Mouse (Mus musculus): ENCODE data around the gene Ltk. TPM values are rescaled to one million over a fixed set of nuclear protein-coding genes. Genes with fewer than 3 reads are reported as not detected.
"Not testable (repeated sequence)": the region's sequence is repeated elsewhere in the genome, so short reads cannot be mapped to it uniquely, and the experiment has no call there.

The Ltk gene
- polyA plus RNA-seq, 1 experiment, result not detected

GRCm38 (mm10) chr2:119743176-119743807 is 16.9 kb downstream of the Ltk start:
- no peak for TF ChIP-seq CTCF (IDR thresholded peaks at IDR 0.05; ENCODE audit: borderline replicate concordance, insufficient read depth, low read length)
- TF ChIP-seq POLR2A (IDR thresholded peaks at IDR 0.05; ENCODE audit: low read depth, low read length), result no peak
- no peaks in the 10 kb centered on the region for H3K4me1 ChIP-seq (ENCODE audit: control insufficient read depth, insufficient read depth, low read length)
- no peak overlapping the region; the same call in 1 of the 2 replicates for H3K4me3 ChIP-seq (ENCODE audit: insufficient read depth, low read length)
- no peak overlapping the region for H3K27ac ChIP-seq (ENCODE audit: insufficient read depth, low read length)

- Histone ChIP-seq H3K4me1 (ENCODE audit: control insufficient read depth, insufficient read depth, low read length) (no peaks in the 10 kb centered on the region), H3K4me3 (ENCODE audit: insufficient read depth, low read length) (peak overlapping the region; percentile 25), H3K27ac (ENCODE audit: insufficient read depth, low read length) (no peak overlapping the region)
- TF ChIP-seq POLR2A (IDR thresholded peaks at IDR 0.05; ENCODE audit: low read depth, low read length) (no peak), CTCF (IDR thresholded peaks at IDR 0.05; ENCODE audit: borderline replicate concordance, insufficient read depth, low read length) (no peak)
Observed at GRCm38 (mm10) chr2:119742461-119743175, 17.6 kb downstream of the Ltk start.

- H3K27ac ChIP-seq (ENCODE audit: insufficient read depth, low read length), result no peak within 1 kb of the TSS
- TF ChIP-seq POLR2A (IDR thresholded peaks at IDR 0.05; ENCODE audit: low read depth, low read length), result peak; percentile 53
- TF ChIP-seq CTCF (IDR thresholded peaks at IDR 0.05; ENCODE audit: borderline replicate concordance, insufficient read depth, low read length), result no peak
- peak within 1 kb of the TSS; percentile 80 for H3K4me3 ChIP-seq (ENCODE audit: insufficient read depth, low read length)
- H3K4me1 ChIP-seq (ENCODE audit: control insufficient read depth, insufficient read depth, low read length), result no peaks in the 10 kb centered on the region
Observed at GRCm38 (mm10) chr2:119741581-119742411, 18.4 kb downstream of the Ltk start, which contains the start of gene Itpka. Itpka (plus strand) TSS chr2:119742337.

- H3K4me1 ChIP-seq (ENCODE audit: control insufficient read depth, insufficient read depth, low read length), result no peaks in the 10 kb centered on the region
- H3K4me3 ChIP-seq (ENCODE audit: insufficient read depth, low read length), result no peak overlapping the region
- no peak overlapping the region for H3K27ac ChIP-seq (ENCODE audit: insufficient read depth, low read length)
- TF ChIP-seq POLR2A (IDR thresholded peaks at IDR 0.05; ENCODE audit: low read depth, low read length), result no peak
- no peak for TF ChIP-seq CTCF (IDR thresholded peaks at IDR 0.05; ENCODE audit: borderline replicate concordance, insufficient read depth, low read length)
Observed at GRCm38 (mm10) chr2:119740567-119740966, 19.7 kb downstream of the Ltk start.

GRCm38 (mm10) chr2:119737124-119737523 is 23.1 kb downstream of the Ltk start:
- H3K27ac ChIP-seq (ENCODE audit: insufficient read depth, low read length), result no peak overlapping the region
- no peaks in the 10 kb centered on the region for H3K4me1 ChIP-seq (ENCODE audit: control insufficient read depth, insufficient read depth, low read length)
- TF ChIP-seq POLR2A (IDR thresholded peaks at IDR 0.05; ENCODE audit: low read depth, low read length) (no peak), CTCF (IDR thresholded peaks at IDR 0.05; ENCODE audit: borderline replicate concordance, insufficient read depth, low read length) (no peak)
- H3K4me3 ChIP-seq (ENCODE audit: insufficient read depth, low read length), result no peak overlapping the region

- Histone ChIP-seq H3K27ac (ENCODE audit: insufficient read depth, low read length) (no peak overlapping the region), H3K4me1 (ENCODE audit: control insufficient read depth, insufficient read depth, low read length) (no peaks in the 10 kb centered on the region), H3K4me3 (ENCODE audit: insufficient read depth, low read length) (no peak overlapping the region)
- TF ChIP-seq POLR2A (IDR thresholded peaks at IDR 0.05; ENCODE audit: low read depth, low read length) (no peak), CTCF (IDR thresholded peaks at IDR 0.05; ENCODE audit: borderline replicate concordance, insufficient read depth, low read length) (no peak)
Observed at GRCm38 (mm10) chr2:119730735-119731134, 29.5 kb downstream of the Ltk start.

GRCm38 (mm10) chr2:119727762-119728416 is 32.3 kb downstream of the Ltk start:
- Histone ChIP-seq H3K27ac (ENCODE audit: insufficient read depth, low read length) (no peak overlapping the region), H3K4me3 (ENCODE audit: insufficient read depth, low read length) (no peak overlapping the region), H3K4me1 (ENCODE audit: control insufficient read depth, insufficient read depth, low read length) (no peaks in the 10 kb centered on the region)
- no peak for TF ChIP-seq CTCF (IDR thresholded peaks at IDR 0.05; ENCODE audit: borderline replicate concordance, insufficient read depth, low read length)

GRCm38 (mm10) chr2:119721070-119721469 is 39.2 kb downstream of the Ltk start:
- Histone ChIP-seq H3K27ac (ENCODE audit: insufficient read depth, low read length) (no peak overlapping the region), H3K4me3 (ENCODE audit: insufficient read depth, low read length) (no peak overlapping the region)
- no peak for TF ChIP-seq POLR2A (IDR thresholded peaks at IDR 0.05; ENCODE audit: low read depth, low read length)
- TF ChIP-seq CTCF (IDR thresholded peaks at IDR 0.05; ENCODE audit: borderline replicate concordance, insufficient read depth, low read length), result no peak

GRCm38 (mm10) chr2:119715868-119716267 is 44.4 kb downstream of the Ltk start:
- not testable (repeated sequence) for H3K27ac ChIP-seq (ENCODE audit: insufficient read depth, low read length); H3K4me1 ChIP-seq (ENCODE audit: control insufficient read depth, insufficient read depth, low read length); H3K4me3 ChIP-seq (ENCODE audit: insufficient read depth, low read length)

More at GRCm38 (mm10) chr2:119721070-119721469, 39.2 kb downstream of the Ltk start:
- H3K4me1 ChIP-seq (ENCODE audit: control insufficient read depth, insufficient read depth, low read length), result no peaks in the 10 kb centered on the region

Measured in embryonic fibroblast, embryonic 13.5 days (primary cell).